Mouse (Mus musculus): ENCODE measurements around the gene Dnajb1. TPM values are rescaled to one million over a fixed set of nuclear protein-coding genes. Genes with fewer than 3 reads are reported as not detected.

Gene Dnajb1
- polyA plus RNA-seq, 1 experiment from 2014 or later: 34.3 TPM

DNA sequence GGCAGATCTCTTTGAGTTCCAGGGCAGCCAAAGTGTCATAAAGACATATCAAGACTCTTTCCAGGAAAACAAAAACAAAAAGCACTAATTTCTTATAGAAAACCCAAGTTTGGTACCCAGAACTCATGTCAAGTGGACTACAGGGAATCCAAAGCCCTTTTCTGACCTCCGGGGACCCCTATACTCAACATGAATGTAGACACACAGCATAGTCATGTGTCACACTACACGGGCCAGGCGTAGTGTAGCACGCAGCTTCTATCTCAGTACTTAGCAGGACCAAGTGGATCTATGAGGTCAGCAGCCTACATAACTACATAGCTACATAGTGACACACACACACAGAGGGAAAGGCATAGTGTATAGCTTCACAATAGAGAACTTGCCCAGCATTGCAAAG lies 5.7 kb downstream of the Dnajb1 start:
- Histone ChIP-seq H3K4me3 (ENCODE audit: low read depth, low read length) (no peak overlapping the region), H3K4me2 (replicated peaks; ENCODE audit: low read depth, low read length) (no peak overlapping the region), H3K9me3 (ENCODE audit: low read length) (no peaks in the 10 kb centered on the region), H3K4me1 (ENCODE audit: insufficient read depth, low read depth, low read length) (peaks cover 8% of the 10 kb centered on the region), H3K36me3 (ENCODE audit: insufficient read depth, low read length) (peaks cover 24% of the 10 kb centered on the region), H3K27ac (ENCODE audit: low read length) (no peak overlapping the region), H3K27me3 (replicated peaks; ENCODE audit: insufficient read depth, low read length) (no peaks in the 10 kb centered on the region), H3K9ac (replicated peaks; ENCODE audit: low read depth) (no peak overlapping the region)
- no peak for ATAC-seq
- no peak for DNase-seq (ENCODE audit: low spot score)
- WGBS: 91% methylated on average over 4 of the region's 4 CpGs
- TF ChIP-seq CTCF (IDR thresholded peaks at IDR 0.05) (no peak), EP300 (IDR thresholded peaks at IDR 0.05) (no peak)

- DNase-seq (ENCODE audit: low spot score): no peak
- H3K4me3 ChIP-seq (ENCODE audit: low read depth, low read length): no peak overlapping the region
- H3K27ac ChIP-seq (ENCODE audit: low read length): no peak overlapping the region
- H3K4me1 ChIP-seq (ENCODE audit: insufficient read depth, low read depth, low read length): no peaks in the 10 kb centered on the region
- ATAC-seq: no peak
- TF ChIP-seq CTCF (IDR thresholded peaks at IDR 0.05) (no peak), EP300 (IDR thresholded peaks at IDR 0.05) (no peak)
- H3K4me2 ChIP-seq (replicated peaks; ENCODE audit: low read depth, low read length): no peak overlapping the region
- H3K27me3 ChIP-seq (replicated peaks; ENCODE audit: insufficient read depth, low read length): no peaks in the 10 kb centered on the region
- peaks cover 12% of the 10 kb centered on the region for H3K36me3 ChIP-seq (ENCODE audit: insufficient read depth, low read length)
- H3K9me3 ChIP-seq (ENCODE audit: low read length): no peaks in the 10 kb centered on the region
- H3K9ac ChIP-seq (replicated peaks; ENCODE audit: low read depth): no peak overlapping the region
Observed at GRCm38 (mm10) chr8:83616625-83617024, 8.6 kb downstream of the Dnajb1 start.

- Histone ChIP-seq H3K4me1 (ENCODE audit: insufficient read depth, low read depth, low read length) (no peaks in the 10 kb centered on the region), H3K27me3 (replicated peaks; ENCODE audit: insufficient read depth, low read length) (no peaks in the 10 kb centered on the region), H3K9ac (replicated peaks; ENCODE audit: low read depth) (no peak overlapping the region), H3K4me2 (replicated peaks; ENCODE audit: low read depth, low read length) (no peak overlapping the region), H3K27ac (ENCODE audit: low read length) (no peak overlapping the region), H3K36me3 (ENCODE audit: insufficient read depth, low read length) (peaks cover 7% of the 10 kb centered on the region), H3K9me3 (ENCODE audit: low read length) (no peaks in the 10 kb centered on the region), H3K4me3 (ENCODE audit: low read depth, low read length) (no peak overlapping the region)
- TF ChIP-seq CTCF (IDR thresholded peaks at IDR 0.05): no peak
- no peak for TF ChIP-seq EP300 (IDR thresholded peaks at IDR 0.05)
- DNase-seq (ENCODE audit: low spot score) (no peak), ATAC-seq (no peak)
- 71% methylated on average over 2 of the region's 2 CpGs for WGBS
Observed at GRCm38 (mm10) chr8:83617111-83617510, 9.1 kb downstream of the Dnajb1 start.

DNA sequence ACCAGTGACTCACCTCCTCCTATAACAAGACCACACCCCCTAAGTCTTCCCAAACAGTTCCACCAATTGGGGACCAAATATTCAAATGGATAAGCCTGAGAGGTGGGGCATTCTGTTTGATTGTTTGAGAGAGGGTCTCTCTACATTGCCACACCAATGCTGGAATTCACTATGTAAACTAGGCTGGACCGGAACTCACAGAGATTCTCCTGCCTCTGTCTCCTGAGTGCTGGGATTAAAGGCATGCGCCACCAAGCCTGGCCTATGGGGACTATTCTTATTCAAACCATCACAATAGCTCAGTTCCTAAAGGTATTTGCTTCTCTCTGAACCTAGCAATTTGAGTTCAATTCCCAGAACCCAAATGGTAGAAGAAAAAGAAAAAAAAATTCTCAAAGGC lies 10.6 kb downstream of the Dnajb1 start:
- Histone ChIP-seq H3K4me1 (ENCODE audit: insufficient read depth, low read depth, low read length) (no peaks in the 10 kb centered on the region), H3K4me2 (replicated peaks; ENCODE audit: low read depth, low read length) (no peak overlapping the region), H3K36me3 (ENCODE audit: insufficient read depth, low read length) (no peaks in the 10 kb centered on the region), H3K9me3 (ENCODE audit: low read length) (no peaks in the 10 kb centered on the region), H3K27ac (ENCODE audit: low read length) (no peak overlapping the region), H3K27me3 (replicated peaks; ENCODE audit: insufficient read depth, low read length) (no peaks in the 10 kb centered on the region), H3K4me3 (ENCODE audit: low read depth, low read length) (no peak overlapping the region), H3K9ac (replicated peaks; ENCODE audit: low read depth) (no peak overlapping the region)
- WGBS: 98% methylated on average over 2 of the region's 2 CpGs
- ATAC-seq: no peak
- TF ChIP-seq EP300 (IDR thresholded peaks at IDR 0.05): no peak
- TF ChIP-seq CTCF (IDR thresholded peaks at IDR 0.05): no peak
- no peak for DNase-seq (ENCODE audit: low spot score)

DNA sequence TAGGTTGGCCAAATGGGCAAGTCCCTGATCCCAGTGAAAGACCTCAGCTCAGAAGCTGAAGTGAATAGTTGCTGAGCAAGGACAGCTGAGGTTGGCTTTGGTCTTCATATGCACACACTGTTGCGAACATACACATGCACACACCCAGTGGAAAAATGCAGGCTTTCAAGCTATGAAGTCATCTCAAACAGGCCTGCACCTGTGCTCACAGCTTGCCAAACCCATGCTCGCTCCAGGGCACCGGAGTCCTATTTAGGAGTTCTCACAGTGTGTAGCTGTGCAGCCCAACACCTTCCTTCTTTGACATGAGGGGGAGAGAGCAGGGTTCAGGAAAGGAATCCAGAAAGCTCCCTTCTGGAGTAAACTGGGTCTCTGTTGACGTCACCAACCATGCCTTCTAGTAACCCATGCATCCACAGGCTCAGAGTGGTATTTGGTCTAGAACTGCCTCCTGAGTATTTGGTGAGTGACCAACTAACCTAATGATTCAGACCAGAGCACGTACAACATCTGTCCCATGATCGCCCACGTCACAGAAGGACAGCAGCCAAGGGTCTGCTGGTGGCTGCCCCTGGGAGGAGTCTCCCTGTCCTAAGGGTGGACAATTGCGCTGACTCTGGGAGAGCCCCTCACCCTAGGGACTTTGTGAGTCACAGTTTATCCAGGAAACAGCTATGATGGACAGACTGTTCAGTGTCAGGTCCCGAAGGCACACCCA lies 11.7 kb downstream of the Dnajb1 start:
- Histone ChIP-seq H3K36me3 (ENCODE audit: insufficient read depth, low read length) (no peaks in the 10 kb centered on the region), H3K4me2 (replicated peaks; ENCODE audit: low read depth, low read length) (no peak overlapping the region), H3K9me3 (ENCODE audit: low read length) (no peaks in the 10 kb centered on the region), H3K27me3 (replicated peaks; ENCODE audit: insufficient read depth, low read length) (no peaks in the 10 kb centered on the region), H3K9ac (replicated peaks; ENCODE audit: low read depth) (no peak overlapping the region), H3K27ac (ENCODE audit: low read length) (no peak overlapping the region), H3K4me3 (ENCODE audit: low read depth, low read length) (no peak overlapping the region), H3K4me1 (ENCODE audit: insufficient read depth, low read depth, low read length) (no peaks in the 10 kb centered on the region)
- DNase-seq (ENCODE audit: low spot score) (peak; percentile 54), ATAC-seq (peak; percentile 64)
- TF ChIP-seq CTCF (IDR thresholded peaks at IDR 0.05): no peak
- TF ChIP-seq EP300 (IDR thresholded peaks at IDR 0.05): no peak
- 69% methylated on average over 9 of the region's 9 CpGs for WGBS

DNA sequence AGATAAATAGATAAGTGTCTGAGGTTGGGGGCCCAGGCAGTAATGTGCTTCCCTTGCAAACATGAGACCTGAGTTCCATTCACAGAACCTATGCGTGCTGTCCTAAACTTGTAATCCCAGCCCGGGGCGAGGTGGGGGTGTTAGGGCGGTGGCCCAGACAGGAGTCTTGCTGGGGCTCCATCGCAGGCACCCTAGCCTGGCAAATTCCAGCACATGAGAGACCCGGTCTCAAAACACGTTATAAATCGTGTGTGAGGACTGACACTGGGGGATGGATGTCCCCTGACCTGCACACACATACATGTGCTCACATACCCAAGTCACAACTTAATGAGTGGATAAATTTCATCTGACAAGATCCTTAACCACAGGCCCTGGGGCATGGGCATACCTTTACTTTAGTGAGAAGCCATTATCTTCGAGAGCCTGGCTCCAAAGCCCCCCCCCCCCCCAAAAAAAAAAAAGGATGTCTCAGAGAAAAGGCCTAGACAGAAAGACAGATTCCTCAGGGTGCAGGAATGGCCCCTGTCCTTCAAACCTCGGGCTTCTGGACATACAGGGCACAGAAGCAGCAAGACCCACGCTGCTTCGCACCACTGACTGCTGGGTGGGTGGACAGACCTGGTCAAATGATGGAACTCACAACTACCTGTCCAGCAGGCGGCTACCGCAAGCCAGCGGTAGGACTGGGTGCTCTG lies 13.8 kb downstream of the Dnajb1 start:
- H3K27ac ChIP-seq (ENCODE audit: low read length): no peak overlapping the region
- H3K4me2 ChIP-seq (replicated peaks; ENCODE audit: low read depth, low read length): peak overlapping the region; percentile 55
- ATAC-seq (no peak; the same call in 1 of the 2 replicates), DNase-seq (ENCODE audit: low spot score) (no peak)
- H3K9ac ChIP-seq (replicated peaks; ENCODE audit: low read depth): no peak overlapping the region
- H3K36me3 ChIP-seq (ENCODE audit: insufficient read depth, low read length): no peaks in the 10 kb centered on the region
- TF ChIP-seq CTCF (IDR thresholded peaks at IDR 0.05) (no peak), EP300 (IDR thresholded peaks at IDR 0.05) (no peak)
- no peaks in the 10 kb centered on the region for H3K9me3 ChIP-seq (ENCODE audit: low read length)
- H3K27me3 ChIP-seq (replicated peaks; ENCODE audit: insufficient read depth, low read length): no peaks in the 10 kb centered on the region
- no peaks in the 10 kb centered on the region for H3K4me1 ChIP-seq (ENCODE audit: insufficient read depth, low read depth, low read length)
- WGBS: 50% methylated on average over 15 of the region's 15 CpGs
- no peak overlapping the region for H3K4me3 ChIP-seq (ENCODE audit: low read depth, low read length)

All from lung, postnatal 0 days (tissue).